Mouse (Mus musculus): ENCODE data around the gene L2hgdh.
"Not testable (repeated sequence)": the region's sequence is repeated elsewhere in the genome, so short reads cannot be mapped to it uniquely, and the experiment has no call there.

L2hgdh gene

DNA sequence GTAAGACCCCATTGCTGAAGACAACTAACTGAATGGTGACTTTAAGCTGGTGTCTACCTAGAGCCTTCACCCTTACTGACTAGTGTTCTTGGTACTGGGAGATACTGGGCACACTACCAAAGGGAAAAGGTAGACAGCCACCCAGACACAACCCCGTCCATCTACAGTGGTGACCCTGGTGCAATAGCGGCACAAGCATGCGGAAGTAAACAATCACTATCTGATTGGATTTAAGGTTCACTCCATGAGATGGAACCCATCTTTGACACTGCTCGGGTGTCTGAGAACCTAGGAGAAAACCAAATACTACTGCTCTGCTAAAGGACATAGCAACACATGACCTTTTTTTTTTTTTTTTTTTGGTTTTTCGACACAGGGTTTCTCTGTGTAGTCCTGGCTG is 63.0 kb downstream of the L2hgdh start:
- no peak for DNase-seq

GRCm38 (mm10) chr12:69653973-69654372 is 70.7 kb downstream of the L2hgdh start:
- DNase-seq = not testable (repeated sequence)

DNA sequence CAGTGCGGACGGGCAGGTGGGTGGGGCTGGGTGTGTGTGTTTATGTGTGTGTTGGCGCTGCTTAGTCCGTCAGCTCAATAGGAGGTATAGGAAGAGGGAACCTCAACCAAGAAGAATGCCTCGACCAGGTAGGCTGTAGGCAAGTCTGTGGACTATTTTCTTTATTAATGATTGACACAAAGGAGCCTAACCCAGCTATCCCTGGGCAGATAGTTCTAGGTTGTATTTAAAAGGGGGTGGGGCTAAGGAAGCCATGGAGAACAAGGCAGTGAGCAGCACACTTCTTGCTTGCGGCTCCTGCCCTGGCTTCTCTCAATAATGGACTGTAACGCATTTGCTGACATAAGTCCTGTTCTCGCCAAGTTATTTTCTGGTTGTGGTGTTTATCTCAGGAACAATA is 75.2 kb downstream of the L2hgdh start:
- no peak for DNase-seq

DNA sequence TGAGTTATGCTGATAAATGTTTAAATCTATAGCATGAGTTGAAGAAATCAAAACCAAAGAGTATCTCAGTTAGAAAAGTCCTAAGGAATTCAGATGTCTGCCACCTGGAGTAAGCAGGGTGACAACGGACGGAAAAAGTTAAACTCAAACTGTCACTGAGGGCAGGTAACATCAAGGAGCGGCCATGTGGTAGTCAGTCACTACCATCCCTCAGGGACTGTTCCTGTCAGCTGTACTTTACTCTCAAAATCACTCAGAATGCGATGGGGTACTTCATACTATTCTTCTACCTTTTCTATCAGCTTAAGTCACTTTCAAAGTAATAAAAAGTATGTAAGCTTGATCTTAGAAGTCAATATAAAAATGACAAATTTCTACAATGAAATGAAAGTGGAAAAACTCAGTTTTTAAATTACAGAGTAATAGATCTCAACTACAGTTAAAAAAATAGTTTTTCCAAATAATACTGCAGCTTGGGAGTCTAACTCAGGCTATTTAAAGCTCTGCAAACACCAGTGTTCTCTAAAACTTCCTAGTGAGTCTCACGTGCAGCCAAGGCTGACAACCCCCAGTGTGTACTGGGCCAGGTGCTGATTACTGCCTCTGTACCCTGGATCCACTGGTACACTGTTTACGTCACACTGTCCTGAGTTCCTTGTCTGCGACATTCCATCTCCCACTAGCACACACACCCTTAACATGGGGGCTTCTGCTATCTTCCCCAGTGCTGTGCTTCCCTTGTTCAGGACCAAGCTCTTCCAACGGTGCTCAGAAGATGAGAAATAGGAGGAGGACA is 78.7 kb downstream of the L2hgdh start:
- DNase-seq = no peak

- DNase-seq = peak in 1 of 2 experiments; percentile 44
Observed at GRCm38 (mm10) chr12:69644877-69645276, 79.8 kb downstream of the L2hgdh start.

GRCm38 (mm10) chr12:69642877-69643276 is 81.8 kb downstream of the L2hgdh start:
- DNase-seq = no peak

Measured in lung, postnatal 4 days (tissue).